Mouse (Mus musculus) neutrophil, adult 83 days (primary cell): ENCODE measurements around the gene Rftn2. TPM values are rescaled to one million over a fixed set of nuclear protein-coding genes. Genes with fewer than 3 reads are reported as not detected.

ENCODE experiments used
- total RNA-seq, 2 experiments: library from RNA; stranded (reverse); gene quantifications; one replicate each; pipeline ENCODE4 v1.2.4; 2023

The Rftn2 gene
- under 1 TPM; 0.64 to 0.97 TPM for total RNA-seq

GRCm38 (mm10) chr1:55226011-55226857, at the start of gene Rftn2:
TSS of gene Rftn2 (minus strand) at chr1:55226782.

GRCm38 (mm10) chr1:55236890-55237642, 10.5 kb upstream of the Rftn2 start, which contains the start of gene Mars2:
TSS of gene Mars2 (plus strand) at chr1:55237177.

GRCm38 (mm10) chr1:55130943-55131401, 95.6 kb downstream of the Rftn2 start, which contains the start of gene Mob4:
TSS of gene Mob4 (plus strand) at chr1:55131231.

Other genes starting within 250 kb of the Rftn2 start
- gene Sf3b1, start 199.3 kb downstream of the Rftn2 start, total RNA-seq: 100 to 1,000 TPM; 194 to 205 TPM
- gene Coq10b, start 174.0 kb downstream of the Rftn2 start, total RNA-seq: 10 to 100 TPM; 27.5 to 28.8 TPM
- 10 to 100 TPM; 41.1 to 51.8 TPM for gene Hspe1, start 138.7 kb downstream of the Rftn2 start, total RNA-seq
- gene Hspd1, start 138.5 kb downstream of the Rftn2 start, total RNA-seq: 10 to 100 TPM; 55.1 to 72.4 TPM
- gene Mob4, start 95.6 kb downstream of the Rftn2 start, total RNA-seq: 10 to 100 TPM; 34.7 to 37.9 TPM
- 1 to 10 TPM; 2.2 to 2.3 TPM for gene Mars2, start 10.4 kb upstream of the Rftn2 start, total RNA-seq
- gene Boll, start 136.7 kb upstream of the Rftn2 start, total RNA-seq: not detected
- under 1 TPM; 0.39 to 0.57 TPM for gene Plcl1, start 179.1 kb upstream of the Rftn2 start, total RNA-seq